8 mouse cellular contexts compared by ENCODE assay signal in genomic region chrX:155622527-155622926, GRCm38 (mm10). TPM values are rescaled to one million over a fixed set of nuclear protein-coding genes. Genes with fewer than 3 reads are reported as not detected.
DNase-seq lines count a peak whose midpoint lies in the region; ATAC-seq and TF ChIP-seq lines count a peak whose summit lies in the region.

No protein-coding gene starts in this region.

- no peak for TF ChIP-seq CTCF in gastrocnemius, adult 2 months (IDR thresholded peaks at IDR 0.05)
- TF ChIP-seq CTCF in lung, postnatal 0 days (IDR thresholded peaks at IDR 0.05) = no peak

- H3K9me3 ChIP-seq in lung, postnatal 0 days (ENCODE audit: low read length) = no peaks in the 10 kb centered on the region
- H3K9me3 ChIP-seq in hindbrain, embryonic 15.5 days = no peaks in the 10 kb centered on the region
- no peaks in the 10 kb centered on the region for H3K9me3 ChIP-seq in midbrain, embryonic 13.5 days

- H3K27ac ChIP-seq in gastrocnemius, adult 2 months = no peak overlapping the region
- no peak overlapping the region for H3K27ac ChIP-seq in lung, postnatal 0 days (ENCODE audit: low read length)
- peak overlapping the region; percentile 83 for H3K27ac ChIP-seq in hindbrain, embryonic 15.5 days (replicated peaks)
- H3K27ac ChIP-seq in midbrain, embryonic 13.5 days = peak overlapping the region; percentile 62; the same call in 1 of the 2 replicates

- peak overlapping the region; percentile 64 for H3K4me3 ChIP-seq in gastrocnemius, adult 2 months
- peak overlapping the region; percentile 33; the same call in 1 of the 2 replicates for H3K4me3 ChIP-seq in lung, postnatal 0 days (ENCODE audit: low read depth, low read length)
- peak overlapping the region; percentile 56 for H3K4me3 ChIP-seq in hindbrain, embryonic 15.5 days
- H3K4me3 ChIP-seq in midbrain, embryonic 13.5 days (replicated peaks) = peak overlapping the region; percentile 52

- no peaks in the 10 kb centered on the region; the same call in 1 of the 2 replicates for H3K27me3 ChIP-seq in lung, postnatal 0 days (replicated peaks; ENCODE audit: insufficient read depth, low read length)
- H3K27me3 ChIP-seq in hindbrain, embryonic 15.5 days = no peaks in the 10 kb centered on the region
- peaks cover 21% of the 10 kb centered on the region; the same call in 1 of the 2 replicates for H3K27me3 ChIP-seq in midbrain, embryonic 13.5 days

- H3K36me3 ChIP-seq in lung, postnatal 0 days (ENCODE audit: insufficient read depth, low read length) = no peaks in the 10 kb centered on the region
- H3K36me3 ChIP-seq in hindbrain, embryonic 15.5 days = no peaks in the 10 kb centered on the region
- H3K36me3 ChIP-seq in midbrain, embryonic 13.5 days = no peaks in the 10 kb centered on the region

- DNase-seq in gastrocnemius, adult 2 months = peak; percentile 15
- DNase-seq in gastrocnemius, postnatal 25 days = no peak
- no peak for DNase-seq in lung, postnatal 0 days (ENCODE audit: low spot score)
- DNase-seq in lung, adult 18-20 months = no peak
- DNase-seq in urinary bladder, adult 2 months (ENCODE audit: low spot score) = no peak

- 16% methylated on average over 24 of the region's 24 CpGs for WGBS in lung, postnatal 0 days
- WGBS in hindbrain, embryonic 15.5 days = 24% methylated on average over 24 of the region's 24 CpGs
- 20% methylated on average over 24 of the region's 24 CpGs for WGBS in midbrain, embryonic 13.5 days

- ATAC-seq in lung, postnatal 0 days = no peak
- peak; percentile 46; the same call in 1 of the 2 replicates for ATAC-seq in hindbrain, embryonic 15.5 days (ENCODE audit: low FRiP score, low read depth)
- peak; percentile 41 for ATAC-seq in midbrain, embryonic 13.5 days
- no peak for ATAC-seq in erythroid progenitor cell, adult 5-6 weeks (replicated peaks; ENCODE audit: low FRiP score, poor library complexity, severe bottlenecking)

- no peaks in the 10 kb centered on the region for H3K4me1 ChIP-seq in lung, postnatal 0 days (ENCODE audit: insufficient read depth, low read depth, low read length)
- H3K4me1 ChIP-seq in hindbrain, embryonic 15.5 days (replicated peaks) = no peaks in the 10 kb centered on the region
- H3K4me1 ChIP-seq in midbrain, embryonic 13.5 days (replicated peaks) = no peaks in the 10 kb centered on the region

- peak overlapping the region; percentile 67 for H3K4me2 ChIP-seq in lung, postnatal 0 days (replicated peaks; ENCODE audit: low read depth, low read length)
- H3K4me2 ChIP-seq in hindbrain, embryonic 15.5 days = peak overlapping the region; percentile 73
- peak overlapping the region; percentile 79 for H3K4me2 ChIP-seq in midbrain, embryonic 13.5 days (replicated peaks)

- H3K9ac ChIP-seq in lung, postnatal 0 days (replicated peaks; ENCODE audit: low read depth) = no peak overlapping the region
- H3K9ac ChIP-seq in hindbrain, embryonic 15.5 days = peak overlapping the region; percentile 54
- H3K9ac ChIP-seq in midbrain, embryonic 13.5 days (replicated peaks) = peak overlapping the region; percentile 64

- intact Hi-C loops in gastrocnemius, adult 2 months (cut with DNase I) = no loop called here

- no peak for TF ChIP-seq EP300 in lung, postnatal 0 days (IDR thresholded peaks at IDR 0.05)

RNA-seq across cellular contexts. Expression of gene Ptchd1, which starts 1.1 kb away (rescaled TPM):
- total RNA-seq in gastrocnemius, adult 2 months (2021) = under 1 TPM; 0.20 TPM
- total RNA-seq in gastrocnemius, postnatal 25 days (2021) = under 1 TPM; 0.16 to 0.23 TPM
- polyA plus RNA-seq in lung, postnatal 0 days (2015; fragmentation: Nextera tagmentation; extraction: Ambion mirVana) = 0.08 and 0.12 TPM in 2 replicates
- 14.4 and 16.2 TPM in 2 replicates for polyA plus RNA-seq in hindbrain, embryonic 15.5 days (2015; fragmentation: Nextera tagmentation; extraction: Ambion mirVana)
- polyA plus RNA-seq in midbrain, embryonic 13.5 days (2015; fragmentation: Nextera tagmentation; extraction: Ambion mirVana) = 5.9 and 6.4 TPM in 2 replicates
- polyA plus RNA-seq in urinary bladder, adult 2 months (2012; rRNA removed) = 2.5 and 4.0 TPM in 2 replicates
- total RNA-seq in erythroid progenitor cell, adult 5-6 weeks (2015; ENCODE audit: low replicate concordance) = 1.1 and 2.9 TPM in 2 replicates
- 0.76 TPM in 1 of 2 replicates, not detected in the other for total RNA-seq in erythroid progenitor cell, adult 5-6 weeks (2017; ENCODE audit: low replicate concordance)

RNA-seq across cellular contexts. Expression of gene Gm15155, which starts 2.0 kb away (rescaled TPM):
- not detected for total RNA-seq in gastrocnemius, adult 2 months (2021)
- not detected for total RNA-seq in gastrocnemius, postnatal 25 days (2021)
- polyA plus RNA-seq in lung, postnatal 0 days (2015; fragmentation: Nextera tagmentation; extraction: Ambion mirVana) = not detected in 2 replicates
- 0.39 and 0.63 TPM in 2 replicates for polyA plus RNA-seq in hindbrain, embryonic 15.5 days (2015; fragmentation: Nextera tagmentation; extraction: Ambion mirVana)
- not detected in 2 replicates for polyA plus RNA-seq in midbrain, embryonic 13.5 days (2015; fragmentation: Nextera tagmentation; extraction: Ambion mirVana)
- polyA plus RNA-seq in urinary bladder, adult 2 months (2012; rRNA removed) = 0.27 TPM in 1 of 2 replicates, not detected in the other
- total RNA-seq in erythroid progenitor cell, adult 5-6 weeks (2015; ENCODE audit: low replicate concordance) = not detected in 2 replicates
- not detected in 2 replicates for total RNA-seq in erythroid progenitor cell, adult 5-6 weeks (2017; ENCODE audit: low replicate concordance)

Comparison
In these comparisons a context has a peak if more than half of its experiments do, and no peak if none do; other contexts are left out.
1. H3K27ac ChIP-seq: peak in hindbrain, embryonic 15.5 days (single experiment) and midbrain, embryonic 13.5 days (single experiment); none in gastrocnemius, adult 2 months (single experiment) and lung, postnatal 0 days (single experiment).
2. ATAC-seq: peak in hindbrain, embryonic 15.5 days (single experiment) and midbrain, embryonic 13.5 days (single experiment); none in lung, postnatal 0 days (single experiment) and erythroid progenitor cell, adult 5-6 weeks (single experiment).
3. Peak in every context shown above with its lines, with median percentiles within 50 percentile points of each other: H3K4me3 ChIP-seq and H3K4me2 ChIP-seq.